Mouse (Mus musculus) gastrocnemius, adult 2 months (tissue): ENCODE measurements around the gene Inf2. TPM values are rescaled to one million over a fixed set of nuclear protein-coding genes. Genes with fewer than 3 reads are reported as not detected.

Experiments
- DNase-seq: peaks from one replicate; pipeline ENCODE4 v3.0.0; 2022
- H3K27ac ChIP-seq: fragments of 200-600 bp; 2 replicates; pipeline ENCODE4 v1.8.1; 2022; ENCODE audit warnings: mild to moderate bottlenecking
- H3K4me3 ChIP-seq: fragments of 200-600 bp; 2 replicates; pipeline ENCODE4 v1.8.1; 2022; ENCODE audit warnings: mild to moderate bottlenecking, moderate library complexity
- CTCF ChIP-seq: fragments of 200-600 bp; IDR thresholded peaks from 2 replicates; pipeline ENCODE4 v1.8.1; 2022; ENCODE audit warnings: antibody characterized with exemption, mild to moderate bottlenecking, moderate library complexity
- intact Hi-C: fragments of 180-260 bp; cut with DNase I; formaldehyde crosslinking; loops from one replicate; pipeline ENCODE4 v1.15.1; 2025
- total RNA-seq, 2 experiments: library from RNA; stranded (reverse); gene quantifications; 2 replicates each; pipeline ENCODE4 v1.2.3; 2021

Inf2 gene
- total RNA-seq, 2 experiments from 2014 or later, result 8.2 to 13.0 TPM

DNA sequence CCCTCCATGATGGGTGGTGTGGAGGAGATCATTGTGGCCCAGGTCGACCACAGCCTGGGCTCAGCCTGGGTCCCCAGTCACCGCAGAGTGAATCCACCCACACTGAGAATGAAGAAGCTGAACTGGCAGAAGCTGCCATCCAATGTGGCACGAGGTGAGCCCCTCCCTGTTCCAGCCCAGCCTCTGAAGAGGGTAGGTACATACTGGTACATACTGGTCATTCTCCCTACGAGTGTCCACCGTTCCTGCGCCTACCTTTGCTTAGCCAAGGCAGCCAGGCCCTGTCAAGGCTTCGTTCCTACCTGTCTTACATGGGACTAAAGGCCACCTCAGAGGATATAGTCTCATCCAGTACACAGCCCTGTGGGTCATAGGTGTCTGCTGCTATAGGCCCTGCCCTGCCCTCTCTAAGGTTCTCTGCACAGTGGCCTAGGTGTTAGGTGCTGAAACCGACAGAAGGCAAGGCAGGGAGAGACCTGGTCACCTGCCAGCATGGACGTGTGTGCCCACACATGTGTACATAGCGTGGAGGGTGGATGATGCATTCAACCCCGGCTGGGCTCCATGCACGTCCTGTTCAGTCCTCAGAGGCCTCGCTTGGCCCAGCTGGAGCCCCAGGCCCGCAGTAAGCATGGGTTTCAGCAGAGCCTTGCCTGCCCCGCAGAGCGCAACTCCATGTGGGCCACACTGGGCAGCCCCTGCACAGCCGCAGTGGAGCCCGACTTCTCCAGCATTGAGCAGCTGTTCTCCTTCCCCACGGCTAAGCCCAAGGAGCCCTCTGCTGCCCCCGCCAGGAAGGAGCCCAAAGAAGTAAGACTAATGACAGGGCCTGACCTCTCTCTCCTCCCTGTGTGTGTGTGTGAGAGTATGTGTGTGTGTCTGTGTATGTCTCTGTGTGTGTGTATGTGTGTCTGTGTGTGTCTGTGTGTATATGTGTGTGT is 16.4 kb downstream of the Inf2 start:
- peak; percentile 35 for TF ChIP-seq CTCF
- intact Hi-C loops, result loop anchor here (1.0 kb wide), 1 partner anchor 53 kb away; no protein-coding TSS in a partner anchor
- Histone ChIP-seq H3K27ac (no peak overlapping the region), H3K4me3 (no peak overlapping the region)
- DNase-seq, result peak; percentile 76

DNA sequence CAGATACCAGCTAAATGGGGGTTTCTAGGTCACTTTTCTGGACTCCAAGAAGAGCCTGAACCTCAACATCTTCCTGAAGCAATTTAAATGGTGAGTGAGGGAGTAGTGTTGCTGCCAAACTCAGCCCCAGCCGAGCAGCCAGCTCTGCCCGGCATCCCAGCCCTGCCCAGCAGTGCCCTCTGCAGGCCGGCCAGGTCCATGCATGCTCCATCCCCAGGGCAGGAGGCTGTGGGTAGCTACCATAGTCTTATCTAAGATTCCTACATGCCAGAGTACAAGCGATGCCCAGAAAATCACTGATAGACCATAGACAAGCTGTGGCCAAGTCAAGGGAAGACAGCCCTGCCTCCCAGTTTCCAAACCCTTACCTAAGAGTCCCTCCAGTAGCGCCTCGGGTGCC is 17.2 kb downstream of the Inf2 start:
- no peak; the same call in none of the 2 replicates for TF ChIP-seq CTCF
- no peak overlapping the region for H3K4me3 ChIP-seq
- DNase-seq, result peak; percentile 89
- H3K27ac ChIP-seq, result no peak overlapping the region
- intact Hi-C loops, result loop anchor here (1.0 kb wide), 1 partner anchor 53 kb away; no protein-coding TSS in a partner anchor

DNA sequence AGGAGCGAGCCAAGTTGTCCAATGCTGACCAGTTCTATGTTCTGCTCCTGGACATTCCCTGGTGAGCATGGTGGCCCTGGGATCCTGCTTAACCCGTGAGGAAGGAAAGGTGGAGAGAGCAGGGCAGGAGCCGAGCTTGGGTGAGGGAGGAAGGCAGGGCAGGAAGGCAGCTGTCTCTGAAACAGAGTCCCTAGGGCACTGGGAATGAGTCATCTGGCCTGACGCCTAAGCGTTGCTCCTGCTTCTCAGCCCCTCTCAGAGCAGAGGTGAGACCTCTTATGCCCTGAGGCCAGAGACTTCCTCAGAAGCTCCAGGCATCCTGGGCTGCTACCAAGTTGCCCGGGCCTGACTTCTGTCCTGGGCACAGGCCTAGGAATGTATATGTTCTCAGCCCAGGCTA is 18.4 kb downstream of the Inf2 start:
- DNase-seq, result peak; percentile 55
- intact Hi-C loops, result no loop called here
- Histone ChIP-seq H3K4me3 (no peak overlapping the region), H3K27ac (no peak overlapping the region)
- no peak for TF ChIP-seq CTCF

DNA sequence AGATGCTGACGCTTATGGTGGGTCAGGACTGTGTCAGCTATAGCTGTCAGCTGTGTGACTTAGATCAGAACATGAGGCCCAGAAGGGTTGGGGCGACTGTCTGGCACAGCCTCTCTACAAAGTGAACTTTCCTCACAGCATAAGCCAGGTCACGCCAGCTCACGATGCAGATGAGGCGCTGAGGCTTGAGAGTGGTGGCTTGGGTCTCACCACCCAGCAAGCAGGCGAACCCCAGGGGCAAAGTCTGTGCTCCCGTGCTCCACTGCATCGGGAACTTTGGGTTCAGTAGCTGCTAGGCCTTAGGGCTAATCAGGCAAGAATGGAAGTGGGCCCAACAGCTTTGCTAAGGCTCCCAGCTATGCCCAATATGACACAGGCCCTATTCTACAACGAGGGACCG is 20.4 kb downstream of the Inf2 start:
- no peak for DNase-seq
- TF ChIP-seq CTCF, result no peak
- H3K4me3 ChIP-seq, result no peak overlapping the region
- H3K27ac ChIP-seq, result no peak overlapping the region
- intact Hi-C loops, result no loop called here

DNA sequence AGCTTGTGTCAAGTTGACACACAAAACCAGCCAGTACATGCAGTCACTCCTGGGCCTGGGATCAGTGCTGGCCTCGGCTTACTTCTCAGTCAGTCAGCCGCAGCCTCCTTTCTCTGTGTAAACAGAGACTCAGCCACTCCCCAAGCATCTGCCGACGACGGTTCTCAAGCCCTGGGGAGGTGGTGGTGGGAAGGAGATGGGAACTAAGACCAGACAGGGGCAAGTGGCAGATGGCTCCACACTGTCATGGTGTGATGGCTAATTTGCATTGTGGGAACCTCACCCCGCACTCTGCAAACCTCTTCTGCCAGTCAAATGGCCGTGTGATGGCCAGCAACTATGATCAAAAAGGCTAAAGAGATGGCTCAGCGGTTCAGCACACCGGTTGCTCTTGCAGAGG is 28.1 kb downstream of the Inf2 start:
- intact Hi-C loops, result no loop called here
- TF ChIP-seq CTCF, result no peak
- Histone ChIP-seq H3K4me3 (no peak overlapping the region), H3K27ac (peak overlapping the region; percentile 99; the same call in 1 of the 2 replicates)
- DNase-seq, result no peak

DNA sequence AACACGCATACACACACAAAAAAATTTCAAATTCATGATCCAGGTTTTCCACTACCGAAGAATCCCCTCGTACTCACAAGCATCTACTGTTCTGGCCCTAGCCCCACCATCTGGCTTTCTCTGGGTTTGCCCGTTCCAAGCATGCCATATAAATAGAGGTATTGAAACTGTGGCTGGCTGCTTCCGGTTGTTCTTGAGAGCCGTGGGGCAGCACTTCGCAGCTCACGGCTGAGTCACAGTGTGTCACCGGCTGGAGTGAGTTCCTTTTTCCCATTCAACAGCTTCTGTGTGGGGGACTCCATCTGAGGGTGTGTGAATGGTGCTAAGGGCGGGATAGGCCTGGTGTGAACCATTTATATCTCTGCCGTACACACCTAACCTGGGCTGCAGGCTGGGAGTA is 28.6 kb downstream of the Inf2 start:
- H3K27ac ChIP-seq, result peak overlapping the region; percentile 99
- TF ChIP-seq CTCF, result no peak
- DNase-seq, result no peak
- H3K4me3 ChIP-seq, result no peak overlapping the region
- intact Hi-C loops, result no loop called here

DNA sequence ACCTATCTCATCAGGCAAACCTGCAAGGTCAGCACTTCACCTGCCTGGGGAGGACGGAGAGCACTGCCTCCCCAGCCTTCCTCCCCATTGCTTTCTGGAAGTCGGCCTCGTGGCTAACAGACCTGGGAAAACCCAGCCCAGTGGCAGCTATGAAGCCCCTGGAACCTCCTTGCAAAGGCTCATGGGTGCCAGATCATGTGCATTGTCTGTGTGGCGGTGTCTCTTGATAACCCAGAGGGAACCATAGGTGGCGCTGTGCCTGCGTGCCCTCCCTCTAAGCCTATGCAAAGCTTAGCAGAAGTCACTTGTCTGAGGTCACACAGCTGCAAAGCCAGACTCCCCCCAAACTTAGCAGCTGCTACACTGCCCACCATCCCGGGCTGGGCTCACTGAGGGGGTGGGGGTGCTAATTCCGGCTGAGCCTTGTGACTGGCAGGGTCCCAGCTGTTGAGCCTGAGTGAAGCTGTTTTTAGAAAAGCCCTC is 29.4 kb downstream of the Inf2 start:
- peak; percentile 92 for DNase-seq
- H3K4me3 ChIP-seq, result peak overlapping the region; percentile 87
- peak; percentile 84 for TF ChIP-seq CTCF
- H3K27ac ChIP-seq, result peak overlapping the region; percentile 99
- intact Hi-C loops, result no loop called here

- no peak for TF ChIP-seq CTCF
- peak overlapping the region; percentile 87 for H3K4me3 ChIP-seq
- peak overlapping the region; percentile 99 for H3K27ac ChIP-seq
- DNase-seq, result peak; percentile 89
- intact Hi-C loops, result no loop called here
Measured at GRCm38 (mm10) chr12:112618981-112619685, 30.5 kb downstream of the Inf2 start.

GRCm38 (mm10) chr12:112619686-112620353 is 31.2 kb downstream of the Inf2 start, which contains the start of gene Adssl1:
Gene Adssl1, plus strand, starts transcription at chr12:112620045.
- Histone ChIP-seq H3K4me3 (peak within 1 kb of the TSS; percentile 87), H3K27ac (peak within 1 kb of the TSS; percentile 99)
- no peak for TF ChIP-seq CTCF
- DNase-seq, result peak; percentile 91
- intact Hi-C loops, result no loop called here

- no peak for TF ChIP-seq CTCF
- intact Hi-C loops, result no loop called here
- H3K4me3 ChIP-seq, result peak overlapping the region; percentile 87
- peak; percentile 86 for DNase-seq
- H3K27ac ChIP-seq, result peak overlapping the region; percentile 99
Measured at GRCm38 (mm10) chr12:112620354-112621061, 31.9 kb downstream of the Inf2 start.

DNA sequence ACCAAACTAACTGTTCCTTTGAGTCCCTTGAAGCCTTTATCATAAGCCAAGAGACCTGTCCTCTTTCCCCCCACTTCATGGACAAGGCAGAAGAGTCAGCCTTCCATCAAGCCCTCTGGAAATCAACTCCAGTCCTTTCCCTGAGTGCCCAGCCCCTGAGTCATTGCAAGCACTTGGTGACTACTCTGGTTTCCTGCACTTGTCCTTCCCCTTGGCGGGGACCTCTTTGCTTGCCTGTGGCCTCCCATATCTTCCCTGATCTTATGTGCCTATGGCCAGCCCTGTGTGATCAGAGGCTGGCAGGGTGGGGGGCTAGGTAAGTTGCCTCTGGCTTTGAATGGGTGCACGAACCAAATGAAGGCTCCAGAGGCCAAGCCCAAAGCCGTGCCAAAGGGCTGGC is 33.3 kb downstream of the Inf2 start:
- DNase-seq, result peak; percentile 58
- H3K4me3 ChIP-seq, result peak overlapping the region; percentile 87
- no peak for TF ChIP-seq CTCF
- intact Hi-C loops, result no loop called here
- H3K27ac ChIP-seq, result peak overlapping the region; percentile 99

DNA sequence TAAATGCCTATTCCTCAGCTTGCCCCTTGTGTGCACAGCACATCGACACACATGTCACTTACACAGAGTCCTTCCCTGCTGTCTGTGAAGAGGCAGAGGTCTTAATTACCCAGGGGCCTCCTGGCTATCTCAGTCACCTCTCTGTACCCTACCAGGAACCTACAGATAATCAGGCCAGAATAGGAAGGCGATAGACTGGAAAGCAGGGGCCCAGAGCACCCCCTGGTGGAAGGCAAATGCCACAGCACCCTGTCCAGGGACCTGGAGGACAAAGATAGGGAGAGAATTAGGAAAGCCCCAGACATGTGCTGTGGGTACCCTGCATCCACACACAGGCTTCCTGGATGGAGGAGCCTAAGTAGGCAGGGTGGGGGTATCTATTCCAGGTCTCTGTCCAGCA is 35.2 kb downstream of the Inf2 start:
- intact Hi-C loops, result loop anchor here (1.0 kb wide), 1 partner anchor 71 kb away; no protein-coding TSS in a partner anchor
- Histone ChIP-seq H3K4me3 (peak overlapping the region; percentile 87), H3K27ac (peak overlapping the region; percentile 99)
- peak; percentile 79 for DNase-seq
- TF ChIP-seq CTCF, result peak; percentile 99
